Mouse (Mus musculus) gonadal fat pad, adult 2 months (tissue): ENCODE measurements around the gene Prdm5. TPM values are rescaled to one million over a fixed set of nuclear protein-coding genes. Genes with fewer than 3 reads are reported as not detected.

ENCODE experiments used
- DNase-seq: peaks from one replicate; pipeline ENCODE4 v3.0.0-alpha.2; 2012; ENCODE audit warnings: low read depth
- polyA plus RNA-seq: library from polyadenylated mRNA; depleted of rRNA; stranded (reverse); fragments of >200 nt; gene quantifications from 2 replicates; pipeline ENCODE4 v1.2.3, GENCODE M21; 2012; rRNA removed

Prdm5 gene
- polyA plus RNA-seq, 1 experiment: 1.8 TPM

DNA sequence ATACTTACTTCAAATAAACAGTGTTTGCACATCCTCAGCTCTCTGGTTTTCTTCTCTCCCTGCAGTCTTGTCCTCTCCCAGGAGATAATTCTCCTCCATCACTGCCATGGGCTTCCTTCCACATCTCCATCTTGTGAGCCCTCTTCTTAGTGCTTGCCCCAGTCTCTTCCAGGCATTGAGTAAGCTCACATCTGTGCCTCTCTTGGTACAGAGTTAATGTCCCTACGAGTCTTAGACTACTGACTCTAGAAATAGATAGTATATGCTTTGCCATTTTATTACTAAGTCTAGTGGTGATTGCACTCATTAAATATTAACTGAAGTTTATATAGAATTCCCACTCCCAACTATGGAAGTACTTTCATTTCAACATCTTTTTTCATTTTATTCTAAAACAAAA is 154.0 kb downstream of the Prdm5 start:
- DNase-seq: no peak

DNA sequence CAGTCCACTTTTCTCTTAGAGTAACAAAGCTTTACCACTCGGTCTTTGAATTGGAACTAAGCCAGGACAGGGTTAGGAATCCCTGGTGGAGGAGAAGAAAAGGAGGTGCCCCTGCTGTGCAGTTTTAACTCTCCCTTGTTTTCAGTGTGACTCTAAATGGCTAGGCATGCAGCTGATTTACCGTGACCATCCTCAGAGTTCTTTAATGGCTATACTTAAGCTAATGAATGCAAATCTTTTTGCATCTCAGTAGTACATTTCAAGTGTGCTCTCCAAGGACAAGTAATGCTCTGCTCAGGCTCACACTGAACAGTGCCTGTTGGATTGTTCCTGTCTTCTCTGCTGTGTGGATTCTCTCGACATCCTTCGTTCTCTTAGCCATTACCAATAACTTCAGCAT is 154.4 kb downstream of the Prdm5 start:
- DNase-seq: no peak

DNA sequence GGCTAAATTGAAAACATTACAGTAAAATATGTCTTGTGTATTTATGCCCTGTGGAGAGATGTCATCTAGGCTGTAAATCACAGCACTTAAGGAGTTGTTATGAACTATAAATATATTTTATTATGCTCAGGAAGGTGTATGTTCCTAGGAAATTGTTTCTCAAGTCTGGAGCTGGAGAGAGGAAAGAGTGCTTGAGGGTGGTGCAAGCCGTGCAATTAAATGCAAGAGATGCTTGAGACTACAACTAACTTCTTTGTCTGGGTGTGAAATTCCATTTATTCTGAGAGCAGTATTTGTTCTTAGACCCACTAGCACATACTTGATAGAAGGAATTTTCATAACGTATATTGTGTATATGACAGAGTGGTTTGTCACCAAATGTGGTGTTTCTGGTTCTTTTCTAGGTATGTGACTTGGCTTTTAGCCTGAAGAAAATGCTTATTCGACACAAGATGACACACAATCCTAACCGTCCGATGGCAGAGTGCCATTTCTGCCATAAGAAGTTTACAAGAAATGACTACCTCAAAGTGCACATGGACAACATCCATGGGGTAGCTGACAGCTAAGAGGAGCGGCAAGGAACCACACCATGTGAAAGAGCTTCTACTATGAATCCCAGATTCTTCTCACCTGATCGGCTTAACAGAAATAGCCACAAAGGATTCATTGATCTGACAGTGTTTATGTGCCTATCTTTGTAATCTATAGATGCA is 156.9 kb downstream of the Prdm5 start:
- DNase-seq: no peak

DNA sequence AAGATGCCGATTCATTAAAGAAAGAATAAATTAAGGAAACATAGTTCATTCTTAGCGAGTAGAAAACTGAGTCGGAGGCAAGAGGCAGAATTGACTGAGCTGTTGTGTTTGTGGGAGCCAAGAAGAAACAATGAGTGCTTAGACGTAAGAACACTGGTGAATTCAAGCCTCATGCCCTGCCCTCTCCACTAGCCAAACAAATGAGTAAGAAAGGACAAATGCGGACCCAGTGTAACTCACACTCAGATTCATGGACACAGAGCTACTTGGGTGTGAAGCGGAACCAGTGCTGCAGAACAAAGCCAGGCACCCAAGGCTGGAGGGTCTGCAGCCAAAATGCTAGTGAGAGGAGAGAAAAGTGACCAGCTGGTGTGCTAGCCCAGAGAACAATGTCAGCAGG is 171.7 kb downstream of the Prdm5 start:
- DNase-seq: no peak

DNA sequence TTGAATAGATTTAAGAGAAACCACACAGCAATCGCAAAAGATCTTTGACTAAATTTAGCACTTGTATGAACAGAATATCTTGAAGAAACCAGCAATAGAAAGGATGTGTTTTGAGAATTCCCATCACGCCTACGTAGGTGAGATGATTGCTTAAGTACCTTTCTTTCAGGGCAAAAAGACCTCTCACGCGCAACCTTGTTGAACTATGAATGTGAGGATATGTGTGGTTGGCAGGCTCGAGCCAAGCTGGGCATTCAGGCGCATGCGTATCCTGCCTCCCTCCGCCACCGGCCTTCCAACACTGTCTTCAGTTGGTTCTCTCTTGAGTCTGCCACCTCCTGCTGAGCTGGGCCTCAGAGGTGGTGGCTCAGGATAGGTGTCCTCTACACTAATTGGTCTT is 173.5 kb downstream of the Prdm5 start, which contains the start of gene 4930544G11Rik:
TSS of gene 4930544G11Rik (plus strand) at position 301 of the 400 bp plus-strand sequence.
- DNase-seq: no peak

DNA sequence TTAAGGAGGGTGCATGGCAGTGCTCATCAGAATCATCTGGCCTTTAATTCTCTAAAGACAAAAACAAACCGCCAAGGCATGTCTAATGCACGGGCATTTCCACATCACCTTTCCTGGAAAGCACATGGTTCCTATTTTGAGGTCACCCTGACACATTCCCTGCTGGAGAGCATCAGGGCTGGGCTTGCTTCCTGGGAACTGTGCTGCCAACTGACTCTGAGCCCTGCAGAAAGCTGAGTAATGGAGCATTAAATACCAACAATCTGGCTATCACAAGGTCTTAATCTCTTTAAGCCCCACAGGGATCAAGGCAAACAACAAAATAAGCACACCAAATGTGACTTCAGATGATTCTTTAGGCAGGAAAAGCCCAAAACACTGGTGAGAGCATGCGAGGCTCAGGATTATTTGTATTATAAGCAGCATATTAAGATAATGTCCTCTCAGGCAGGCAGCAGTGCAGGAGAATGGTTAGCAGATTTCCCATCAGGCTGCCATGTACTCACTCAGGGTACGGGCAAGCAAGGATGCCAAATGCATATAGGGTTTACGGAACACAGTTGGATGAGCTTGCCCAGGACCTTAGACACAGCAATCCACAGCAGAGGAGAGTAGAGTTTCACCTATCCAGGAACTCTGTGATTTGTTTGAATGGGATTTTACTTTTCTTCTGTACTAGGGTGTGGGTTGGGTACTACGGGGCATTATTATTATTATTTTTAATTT is 190.8 kb downstream of the Prdm5 start:
- DNase-seq: no peak

DNA sequence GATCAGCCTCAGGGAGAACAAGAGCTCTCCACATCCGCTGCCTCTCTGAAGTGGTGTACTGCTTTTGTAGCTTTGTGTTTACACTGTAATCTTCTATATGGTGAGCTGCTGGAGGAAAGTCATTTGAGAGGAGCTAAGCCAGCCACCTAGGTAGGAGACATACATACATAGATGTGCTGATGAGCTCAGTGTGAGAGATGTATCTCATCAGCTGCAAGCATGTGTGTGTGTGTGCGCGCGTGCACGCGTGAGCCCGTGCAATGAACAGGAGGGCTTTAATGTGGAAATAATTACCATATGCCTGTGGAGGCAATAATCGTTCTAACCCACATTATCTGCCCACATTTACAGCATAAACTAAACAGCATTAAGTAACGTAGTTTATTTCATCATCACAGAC is 191.6 kb downstream of the Prdm5 start:
- no peak for DNase-seq

Other genes with a start within 250 kb of the Prdm5 start
- gene Ndnf, start 107.4 kb upstream of the Prdm5 start, polyA plus RNA-seq: 0.49 and 1.6 TPM in 2 replicates
- 0.15 and 0.41 TPM in 2 replicates for gene 4930544G11Rik, start 173.6 kb downstream of the Prdm5 start, polyA plus RNA-seq